Mouse (Mus musculus) c-Kit-negative CD71-positive TER-119-positive erythroid progenitor cells, embryonic 14.5 days (primary cell): ENCODE data around the gene Olfr918.

Experiments used
- DNase-seq: peaks from one replicate; pipeline ENCODE4 v3.0.0-alpha.2; 2013; ENCODE audit warnings: low read depth, low spot score

The Olfr918 gene

GRCm38 (mm10) chr9:38674501-38674900 is at the start of gene Olfr918:
Gene Olfr918 (minus strand): TSS chr9:38674601.
- DNase-seq = no peak

DNA sequence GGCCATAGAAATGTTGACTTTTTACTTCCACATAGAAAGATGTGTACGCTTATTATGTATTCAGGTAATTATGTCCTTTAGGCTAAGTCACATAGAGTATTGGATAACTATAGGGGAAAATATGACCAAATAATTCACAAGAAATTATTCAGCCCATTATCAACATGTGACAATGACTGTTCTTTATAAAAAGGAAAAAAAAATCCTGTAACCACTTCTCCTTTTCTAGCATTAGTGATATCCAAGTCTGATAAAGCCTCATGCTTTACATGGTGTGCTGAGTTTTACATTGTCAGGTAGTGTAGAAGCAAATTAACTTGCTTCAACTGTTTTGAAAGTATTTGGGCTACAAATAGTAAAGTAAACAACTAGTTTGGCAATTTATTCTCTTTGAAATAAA is 49.6 kb upstream of the Olfr918 start:
- DNase-seq = no peak

DNA sequence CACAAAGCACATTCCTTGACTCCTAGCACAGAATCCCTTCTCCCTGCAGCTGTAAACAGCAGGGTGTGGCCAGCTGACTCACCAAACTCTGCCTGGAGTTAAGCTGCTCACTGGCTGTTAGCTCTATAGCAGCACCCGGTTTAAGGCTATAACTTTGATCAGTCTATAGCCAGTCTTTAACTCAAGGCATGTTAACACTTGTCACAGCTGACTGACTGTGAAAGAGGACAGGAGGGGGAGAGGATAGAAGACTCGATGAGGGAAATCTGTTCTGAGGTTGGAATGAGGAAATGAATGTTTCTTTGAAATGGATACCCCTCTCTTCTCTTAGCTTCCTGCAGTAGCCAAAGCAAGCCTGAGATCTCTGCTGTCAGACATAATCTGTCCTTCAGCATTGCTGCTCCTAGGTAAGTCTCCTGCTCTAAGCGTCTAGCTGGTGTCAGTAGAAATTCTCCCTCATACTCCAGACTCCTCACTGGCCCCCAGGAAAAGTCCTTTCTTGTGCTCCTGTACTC is 44.6 kb upstream of the Olfr918 start:
- peak; percentile 13 for DNase-seq

- no peak for DNase-seq
Observed at GRCm38 (mm10) chr9:38718102-38718501, 43.7 kb upstream of the Olfr918 start, which contains the start of gene Vwa5a. Gene Vwa5a (plus strand): TSS chr9:38718268.

DNA sequence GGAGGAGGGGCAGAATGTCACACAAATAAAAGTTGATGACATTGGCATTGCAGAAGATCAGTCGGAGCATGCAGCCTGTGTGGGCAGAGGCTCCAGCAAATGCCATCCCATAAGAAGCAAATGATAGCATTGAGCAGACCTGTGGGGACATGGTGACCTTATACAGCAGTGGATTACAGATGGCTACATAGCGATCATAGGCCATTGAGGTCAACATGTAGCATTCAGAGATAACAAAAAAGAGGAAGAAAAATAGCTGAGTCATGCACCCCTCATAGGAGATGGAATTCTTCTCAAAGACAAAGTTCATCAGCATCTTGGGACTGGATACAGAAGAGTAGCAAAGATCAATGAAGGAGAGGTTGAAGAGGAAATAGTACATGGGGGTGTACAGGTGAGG is 1.5 kb downstream of the Olfr918 start:
- DNase-seq = no peak

DNA sequence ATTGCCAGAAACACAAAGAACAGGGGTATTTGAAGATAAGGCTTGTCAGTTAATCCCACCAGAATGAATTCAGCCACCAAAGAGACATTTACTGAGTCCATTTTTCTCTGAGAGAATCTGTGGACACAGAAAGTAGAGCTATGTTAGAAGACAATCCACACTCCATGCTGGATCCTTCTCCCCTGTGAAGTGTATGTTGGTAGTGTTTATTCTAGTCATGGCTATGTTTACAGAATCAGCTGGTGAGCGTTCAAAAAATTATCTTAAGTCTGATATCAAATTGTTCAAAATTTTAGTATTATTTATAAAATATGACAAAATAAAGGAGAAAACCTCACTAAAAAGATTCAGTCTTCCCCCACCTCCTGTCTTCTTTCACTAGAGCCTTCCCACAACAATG is 8.7 kb downstream of the Olfr918 start, which contains the start of gene Olfr917:
Gene Olfr917, minus strand, starts transcription at position 101 of the 400 bp plus-strand sequence.
- no peak for DNase-seq

DNA sequence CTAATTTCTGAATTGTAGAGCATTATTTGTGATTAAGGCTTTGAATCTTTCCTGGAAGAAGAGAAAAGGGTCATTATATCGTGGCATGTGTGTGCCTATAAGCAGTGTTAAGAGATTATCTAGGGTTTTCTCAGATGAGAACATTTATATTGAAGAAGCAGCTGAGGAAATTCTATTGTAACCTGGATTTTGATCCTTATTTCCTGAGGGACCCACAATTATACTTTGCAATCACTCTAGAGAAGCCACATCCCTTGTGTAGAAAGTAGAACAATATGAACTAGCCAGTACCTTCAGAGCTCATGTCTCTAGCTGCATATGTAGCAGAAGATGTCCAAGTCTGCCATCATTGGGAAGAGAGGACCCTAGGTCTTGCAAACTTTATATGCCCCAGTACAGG is 14.6 kb downstream of the Olfr918 start, which contains the start of gene Olfr916:
Gene Olfr916, minus strand, starts transcription at position 101 of the 400 bp plus-strand sequence.
- DNase-seq = no peak

GRCm38 (mm10) chr9:38632406-38632805 is 42.0 kb downstream of the Olfr918 start:
- no peak for DNase-seq
